Mouse (Mus musculus) MEL (cell line): ENCODE measurements around the gene Ap5s1. TPM values are rescaled to one million over a fixed set of nuclear protein-coding genes. Genes with fewer than 3 reads are reported as not detected.

ENCODE experiments used
- DNase-seq: peaks from one replicate; pipeline ENCODE4 v3.0.0; 2011; ENCODE audit warnings: low read depth, low spot score
- H3K27ac ChIP-seq: 2 replicates; pipeline ENCODE4 v1.5.1; 2012; ENCODE audit warnings: low read depth, mild to moderate bottlenecking, control low read depth, low read length, moderate library complexity; ENCODE audit not compliant: control insufficient read depth
- H3K27me3 ChIP-seq, 2 experiments: fragments of 150-350 bp in 1 of 2; sonication (generic) in 1 of 2; 2 replicates each; pipeline ENCODE4 v1.6.1; 2012; ENCODE audit warnings: low read length in 2 of 2, mild to moderate bottlenecking in 2 of 2, improper control_type of control experiment in 1 of 2, moderate library complexity in 1 of 2; ENCODE audit not compliant: insufficient read depth in 2 of 2, control insufficient read depth in 1 of 2
- H3K36me3 ChIP-seq, 2 experiments: 2 replicates each; pipeline ENCODE4 v1.6.1; 2012 to 2014; ENCODE audit warnings: low read length in 2 of 2, improper control_type of control experiment in 1 of 2, inconsistent platforms in 1 of 2, mild to moderate bottlenecking in 1 of 2; ENCODE audit not compliant: insufficient read depth in 2 of 2, control insufficient read depth in 1 of 2
- H3K4me1 ChIP-seq, 2 experiments: fragments of 150-350 bp in 1 of 2; sonication (generic) in 1 of 2; 2 replicates each; pipeline ENCODE4 v1.6.1; 2012; ENCODE audit warnings: low read length in 2 of 2, improper control_type of control experiment in 1 of 2, mild to moderate bottlenecking in 1 of 2; ENCODE audit not compliant: insufficient read depth in 2 of 2, control insufficient read depth in 1 of 2
- H3K4me3 ChIP-seq, 2 experiments: fragments of 150-350 bp in 1 of 2; sonication (generic) in 1 of 2; 2 replicates each; pipeline ENCODE4 v1.5.1; 2012; ENCODE audit warnings: low read depth in 2 of 2, low read length in 2 of 2, mild to moderate bottlenecking in 2 of 2, moderate library complexity in 2 of 2, control low read depth in 1 of 2, improper control_type of control experiment in 1 of 2; ENCODE audit not compliant: control insufficient read depth in 1 of 2, insufficient read depth in 1 of 2
- H3K79me2 ChIP-seq: 2 replicates; pipeline ENCODE4 v1.6.1; 2012; ENCODE audit warnings: mild to moderate bottlenecking, low read length, moderate library complexity; ENCODE audit not compliant: control insufficient read depth, poor library complexity, insufficient read depth
- H3K9ac ChIP-seq: 2 replicates; pipeline ENCODE4 v1.6.1; 2012; ENCODE audit warnings: low read depth, mild to moderate bottlenecking, control low read depth, low read length, moderate library complexity; ENCODE audit not compliant: control insufficient read depth, poor library complexity, severe bottlenecking
- H3K9me3 ChIP-seq: fragments of 150-350 bp; sonication (generic); replicated peaks from 2 replicates; pipeline ENCODE4 v1.6.1; 2012; ENCODE audit warnings: mild to moderate bottlenecking, low read length, improper control_type of control experiment, moderate library complexity; ENCODE audit not compliant: insufficient read depth
- BHLHE40 ChIP-seq: IDR thresholded peaks from 2 replicates; pipeline ENCODE4 v1.6.1; 2012; ENCODE audit warnings: low read depth, mild to moderate bottlenecking, inconsistent platforms, low read length, improper control_type of control experiment, borderline replicate concordance
- CHD1 ChIP-seq: IDR thresholded peaks from 2 replicates; pipeline ENCODE4 v1.6.1; 2012; ENCODE audit warnings: low read depth, mild to moderate bottlenecking, inconsistent platforms, low read length, improper control_type of control experiment
- CHD2 ChIP-seq: IDR thresholded peaks from 2 replicates; pipeline ENCODE4 v1.6.1; 2011; ENCODE audit warnings: low read length, improper control_type of control experiment
- CTCF ChIP-seq, 3 experiments: IDR thresholded peaks in 2 of 3; conservative IDR thresholded peaks in 1 of 3; 2 replicates each; pipeline ENCODE4 v1.5.1; 2011 to 2012; ENCODE audit warnings: low read length in 3 of 3, low read depth in 2 of 3, mild to moderate bottlenecking in 2 of 3, improper control_type of control experiment in 1 of 3, inconsistent platforms in 1 of 3, mixed read lengths in 1 of 3, moderate library complexity in 1 of 3; ENCODE audit not compliant: control insufficient read depth in 1 of 3, insufficient read depth in 1 of 3, poor library complexity in 1 of 3, severe bottlenecking in 1 of 3
- ELF1 ChIP-seq: IDR thresholded peaks from 2 replicates; pipeline ENCODE4 v1.6.1; 2014; ENCODE audit warnings: low read depth, mild to moderate bottlenecking, inconsistent platforms, low read length, improper control_type of control experiment, moderate library complexity
- EP300 ChIP-seq, 2 experiments: IDR thresholded peaks; 2 replicates each; pipeline ENCODE4 v1.6.1; 2011; ENCODE audit warnings: improper control_type of control experiment in 2 of 2, low read length in 2 of 2, low read depth in 1 of 2, mild to moderate bottlenecking in 1 of 2
- ETS1 ChIP-seq: IDR thresholded peaks from 2 replicates; pipeline ENCODE4 v1.6.1; 2012; ENCODE audit warnings: low read depth, mild to moderate bottlenecking, inconsistent platforms, low read length, improper control_type of control experiment, moderate library complexity
- GABPA ChIP-seq: IDR thresholded peaks from 2 replicates; pipeline ENCODE4 v1.6.1; 2012; ENCODE audit warnings: low read depth, mild to moderate bottlenecking, inconsistent platforms, low read length, improper control_type of control experiment, moderate library complexity
- GATA1 ChIP-seq: IDR thresholded peaks from 2 replicates; pipeline ENCODE4 v1.6.1; 2011; ENCODE audit warnings: low read depth, low read length, improper control_type of control experiment
- HCFC1 ChIP-seq: IDR thresholded peaks from 2 replicates; pipeline ENCODE4 v1.6.1; 2012; ENCODE audit warnings: low read depth, mild to moderate bottlenecking, inconsistent platforms, low read length, improper control_type of control experiment, moderate library complexity
- JUND ChIP-seq: IDR thresholded peaks from 2 replicates; pipeline ENCODE4 v1.6.1; 2011; ENCODE audit warnings: low read depth, mild to moderate bottlenecking, improper control_type of control experiment, low read length
- KAT2A ChIP-seq: conservative IDR thresholded peaks from 2 replicates; pipeline ENCODE4 v1.6.1; 2012; ENCODE audit warnings: low read depth, low read length, improper control_type of control experiment, inconsistent platforms
- MAFK ChIP-seq: IDR thresholded peaks from 2 replicates; pipeline ENCODE4 v1.6.1; 2011; ENCODE audit warnings: low read depth, mild to moderate bottlenecking, low read length, improper control_type of control experiment, borderline replicate concordance
- MAX ChIP-seq: IDR thresholded peaks from 2 replicates; pipeline ENCODE4 v1.6.1; 2011; ENCODE audit warnings: low read length, improper control_type of control experiment
- MAZ ChIP-seq: IDR thresholded peaks from 2 replicates; pipeline ENCODE4 v1.6.1; 2012; ENCODE audit warnings: low read depth, mild to moderate bottlenecking, inconsistent platforms, low read length, improper control_type of control experiment
- MEF2A ChIP-seq: IDR thresholded peaks from 2 replicates; pipeline ENCODE4 v1.6.1; 2014; ENCODE audit warnings: low read depth, mild to moderate bottlenecking, inconsistent platforms, low read length, improper control_type of control experiment; ENCODE audit not compliant: poor library complexity, insufficient replicate concordance, severe bottlenecking; ENCODE audit errors: extremely low read depth
- MXI1 ChIP-seq: IDR thresholded peaks from 2 replicates; pipeline ENCODE4 v1.6.1; 2011; ENCODE audit warnings: mild to moderate bottlenecking, low read depth, low read length, improper control_type of control experiment
- MYC ChIP-seq: IDR thresholded peaks from 2 replicates; pipeline ENCODE4 v1.6.1; 2011; ENCODE audit warnings: low read depth, mild to moderate bottlenecking, low read length, improper control_type of control experiment, moderate library complexity
- NRF1 ChIP-seq: IDR thresholded peaks from 2 replicates; pipeline ENCODE4 v1.6.1; 2014; ENCODE audit warnings: low read depth, mild to moderate bottlenecking, inconsistent platforms, low read length, improper control_type of control experiment, moderate library complexity; ENCODE audit not compliant: poor library complexity, insufficient read depth, severe bottlenecking
- POLR2A ChIP-seq, 2 experiments: IDR thresholded peaks; 2 replicates each; pipeline ENCODE4 v1.6.1; 2011 to 2012; ENCODE audit warnings: low read length in 2 of 2, mild to moderate bottlenecking in 2 of 2, control low read depth in 1 of 2, improper control_type of control experiment in 1 of 2, low read depth in 1 of 2, moderate library complexity in 1 of 2; ENCODE audit not compliant: control insufficient read depth in 1 of 2, insufficient read depth in 1 of 2, poor library complexity in 1 of 2
- POLR2AphosphoS2 ChIP-seq: IDR thresholded peaks from 2 replicates; pipeline ENCODE4 v1.6.1; 2011; ENCODE audit warnings: low read length, improper control_type of control experiment
- POLR2AphosphoS5 ChIP-seq: IDR thresholded peaks from 2 replicates; pipeline ENCODE4 v1.6.1; 2012; ENCODE audit warnings: low read depth, borderline replicate concordance, mild to moderate bottlenecking, inconsistent platforms, low read length, moderate library complexity, mixed read lengths
- RCOR1 ChIP-seq: IDR thresholded peaks from 2 replicates; pipeline ENCODE4 v1.6.1; 2012; ENCODE audit warnings: low read depth, mild to moderate bottlenecking, inconsistent platforms, low read length, improper control_type of control experiment
- SIN3A ChIP-seq: IDR thresholded peaks from 2 replicates; pipeline ENCODE4 v1.6.1; 2012; ENCODE audit warnings: low read length, improper control_type of control experiment, inconsistent platforms
- SMC3 ChIP-seq: IDR thresholded peaks from 2 replicates; pipeline ENCODE4 v1.6.1; 2011; ENCODE audit warnings: low read depth, low read length, improper control_type of control experiment
- TBP ChIP-seq: IDR thresholded peaks from 2 replicates; pipeline ENCODE4 v1.8.0; 2011; ENCODE audit warnings: low read depth, low read length, improper control_type of control experiment
- TCF12 ChIP-seq: IDR thresholded peaks from 2 replicates; pipeline ENCODE4 v1.6.1; 2014; ENCODE audit warnings: low read depth, mild to moderate bottlenecking, inconsistent platforms, low read length, improper control_type of control experiment, moderate library complexity
- UBTF ChIP-seq: IDR thresholded peaks from 2 replicates; pipeline ENCODE4 v1.6.1; 2012; ENCODE audit warnings: low read depth, mild to moderate bottlenecking, inconsistent platforms, low read length, improper control_type of control experiment, moderate library complexity, borderline replicate concordance; ENCODE audit not compliant: insufficient read depth
- USF1 ChIP-seq: IDR thresholded peaks from 2 replicates; pipeline ENCODE4 v1.6.1; 2014; ENCODE audit warnings: low read depth, mild to moderate bottlenecking, inconsistent platforms, low read length, improper control_type of control experiment, moderate library complexity
- USF2 ChIP-seq, 2 experiments: IDR thresholded peaks; 2 replicates each; pipeline ENCODE4 v1.6.1; 2011 to 2012; ENCODE audit warnings: improper control_type of control experiment in 2 of 2, low read length in 2 of 2, borderline replicate concordance in 1 of 2, inconsistent platforms in 1 of 2, low read depth in 1 of 2, mild to moderate bottlenecking in 1 of 2; ENCODE audit not compliant: insufficient read depth in 1 of 2
- ZC3H11A ChIP-seq: IDR thresholded peaks from 2 replicates; pipeline ENCODE4 v1.6.1; 2012; ENCODE audit warnings: low read depth, mild to moderate bottlenecking, inconsistent platforms, low read length, improper control_type of control experiment
- ZKSCAN1 ChIP-seq: IDR thresholded peaks from 2 replicates; pipeline ENCODE4 v1.6.1; 2012; ENCODE audit warnings: low read depth, mild to moderate bottlenecking, inconsistent platforms, low read length, improper control_type of control experiment, moderate library complexity
- ZMIZ1 ChIP-seq: IDR thresholded peaks from 2 replicates; pipeline ENCODE4 v1.6.1; 2012; ENCODE audit warnings: low read depth, mild to moderate bottlenecking, inconsistent platforms, low read length, improper control_type of control experiment, moderate library complexity
- ZNF384 ChIP-seq: IDR thresholded peaks from 2 replicates; pipeline ENCODE4 v1.6.1; 2012; ENCODE audit warnings: low read depth, mild to moderate bottlenecking, inconsistent platforms, low read length, improper control_type of control experiment
- polyA plus RNA-seq, 2 experiments: library from polyadenylated mRNA; stranded (reverse) in 1 of 2; unstranded in 1 of 2; fragments of >175 nt in 1 of 2; fragments of >200 nt in 1 of 2; gene quantifications; 2 replicates each; pipeline versions ENCODE4 v1.2.1 to v1.2.4; 2012; ENCODE audit warnings: low replicate concordance in 2 of 2, low read depth in 1 of 2; ENCODE audit not compliant: insufficient read length in 2 of 2, insufficient read depth in 1 of 2, missing spikeins in 1 of 2
- total RNA-seq: library from RNA; depleted of rRNA; stranded (reverse); fragments of 300-350 nt; gene quantifications from 2 replicates; pipeline ENCODE4 v1.2.3, GENCODE M21; 2012

Ap5s1 gene
- total and polyA plus RNA-seq, 3 experiments: 9.6 to 12.7 TPM; not detected in 1

DNA sequence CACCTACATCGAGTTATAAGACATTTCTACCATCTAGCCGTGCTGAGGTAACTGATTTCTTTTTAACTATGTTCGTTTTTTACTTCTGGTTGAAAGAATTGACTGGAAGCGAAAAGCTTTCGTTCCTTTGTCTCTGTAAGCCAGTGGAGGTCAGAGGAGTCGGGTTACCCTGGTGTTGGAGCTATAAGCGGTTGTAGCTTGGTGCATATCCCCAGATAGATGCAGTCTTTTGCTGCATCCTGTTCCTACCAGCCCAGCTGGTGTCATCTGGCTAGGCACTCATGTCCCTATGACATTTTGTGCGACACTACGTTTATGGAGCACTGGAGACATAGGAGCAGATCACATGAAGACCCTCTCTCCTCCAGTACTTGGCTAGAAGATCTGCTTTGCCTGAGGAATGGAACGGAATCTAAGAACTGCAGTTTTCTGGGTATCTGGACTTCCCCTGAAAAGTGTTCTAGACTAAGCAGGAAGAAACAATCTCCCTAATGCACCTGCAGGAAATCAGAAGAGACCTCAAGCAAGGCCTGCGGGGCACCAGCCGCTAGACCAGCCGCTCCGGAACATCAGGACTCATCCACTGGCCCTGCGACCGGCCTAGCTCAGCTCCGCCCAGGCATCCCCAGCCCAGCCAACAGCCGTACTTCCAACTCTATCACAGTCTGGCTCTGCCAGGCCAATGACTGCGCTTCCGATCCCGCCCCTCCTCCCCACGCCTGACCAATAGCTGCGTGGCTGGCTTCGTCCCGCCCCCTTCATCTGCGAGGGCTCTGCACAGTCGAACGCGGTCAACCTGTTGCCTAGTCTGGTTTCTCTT, 26.6 kb downstream of the Ap5s1 start, which contains the start of gene Mavs:
TSS of gene Mavs (plus strand) at position 757 of the 820 bp plus-strand sequence.
- peak within 1 kb of the TSS; percentile 64 for H3K27ac ChIP-seq
- peaks cover 8 to 11% of the 10 kb centered on the region in 2 experiments for H3K4me1 ChIP-seq
- peak within 1 kb of the TSS; percentile 80 for H3K9ac ChIP-seq
- peaks cover 0 to 15% of the 10 kb centered on the region in 2 experiments; a peak in 3 of 4 replicates for H3K36me3 ChIP-seq
- peak; percentile 98 for DNase-seq
- peaks cover 11% of the 10 kb centered on the region for H3K79me2 ChIP-seq
- peak within 1 kb of the TSS; percentile 70 to 75 for H3K4me3 ChIP-seq
- no peaks in the 10 kb centered on the region for H3K9me3 ChIP-seq
- no peaks in the 10 kb centered on the region for H3K27me3 ChIP-seq
- no peak for TF ChIP-seq MYC
- peak in 1 of 2 experiments; percentile 94; a peak in 1 of 4 replicates for TF ChIP-seq POLR2A (IDR thresholded peaks at IDR 0.05; ENCODE audit: control insufficient read depth in 1 of 2, insufficient read depth in 1 of 2, low read depth in 1 of 2, low read length in 2 of 2, poor library complexity in 1 of 2)
- no peak for TF ChIP-seq SMC3
- TF ChIP-seq ZC3H11A: no peak
- no peak for TF ChIP-seq USF2 (IDR thresholded peaks at IDR 0.05; ENCODE audit: borderline replicate concordance in 1 of 2, insufficient read depth in 1 of 2, low read depth in 1 of 2, low read length in 2 of 2)
- TF ChIP-seq CHD1: no peak
- TF ChIP-seq POLR2AphosphoS2: peak; percentile 93; the same call in 1 of the 2 replicates
- TF ChIP-seq ZKSCAN1: no peak
- no peak for TF ChIP-seq POLR2AphosphoS5
- TF ChIP-seq TCF12: peak; percentile 79
- TF ChIP-seq ZNF384: no peak
- no peak; the same call in 1 of the 2 replicates for TF ChIP-seq MXI1
- TF ChIP-seq MAZ: no peak
- no peak for TF ChIP-seq KAT2A
- TF ChIP-seq BHLHE40: no peak
- no peak for TF ChIP-seq EP300 (IDR thresholded peaks at IDR 0.05; ENCODE audit: low read depth in 1 of 2, low read length in 2 of 2)
- TF ChIP-seq CHD2: 0 out of 2 replicates have a peak, but pooled peaks have one; percentile 15
- peak; percentile 92 for TF ChIP-seq TBP
- TF ChIP-seq SIN3A: peak; percentile 75; the same call in 1 of the 2 replicates
- 0 out of 2 replicates have a peak, but pooled peaks have one; percentile 15 for TF ChIP-seq ETS1
- TF ChIP-seq ZMIZ1: peak; percentile 96
- TF ChIP-seq MAFK: no peak
- TF ChIP-seq GATA1: 0 out of 2 replicates have a peak, but pooled peaks have one; percentile 6
- no peak for TF ChIP-seq CTCF (IDR thresholded peaks at IDR 0.05 in 2 of 3, conservative IDR thresholded peaks at IDR 0.05 in 1 of 3; ENCODE audit: control insufficient read depth in 1 of 3, insufficient read depth in 1 of 3, low read depth in 2 of 3, low read length in 3 of 3, poor library complexity in 1 of 3, severe bottlenecking in 1 of 3)
- TF ChIP-seq HCFC1: peak; percentile 72
- peak; percentile 58; the same call in 1 of the 2 replicates for TF ChIP-seq ELF1
- TF ChIP-seq JUND: no peak
- no peak for TF ChIP-seq GABPA
- TF ChIP-seq MAX: peak; percentile 6; the same call in 1 of the 2 replicates
- TF ChIP-seq USF1: 0 out of 2 replicates have a peak, but pooled peaks have one; percentile 21
- TF ChIP-seq UBTF: 0 out of 2 replicates have a peak, but pooled peaks have one; percentile 6
- no peak; the same call in 1 of the 2 replicates for TF ChIP-seq RCOR1
- TF ChIP-seq MEF2A: no peak
- TF ChIP-seq NRF1: 0 out of 2 replicates have a peak, but pooled peaks have one; percentile 31
